Mouse (Mus musculus): ENCODE measurements around the gene Syne1.
A peak's percentile ranks its signal among the peaks of the same experiment; 100 is the strongest.

GRCm38 (mm10) chr10:5227395-5228076, 323.7 kb downstream of the Syne1 start:
- TF ChIP-seq CTCF (IDR thresholded peaks at IDR 0.05) = peak; percentile 18
- TF ChIP-seq EP300 (IDR thresholded peaks at IDR 0.05) = no peak
